ENCODE assay signal across 30 mouse cellular contexts in the genomic region with DNA sequence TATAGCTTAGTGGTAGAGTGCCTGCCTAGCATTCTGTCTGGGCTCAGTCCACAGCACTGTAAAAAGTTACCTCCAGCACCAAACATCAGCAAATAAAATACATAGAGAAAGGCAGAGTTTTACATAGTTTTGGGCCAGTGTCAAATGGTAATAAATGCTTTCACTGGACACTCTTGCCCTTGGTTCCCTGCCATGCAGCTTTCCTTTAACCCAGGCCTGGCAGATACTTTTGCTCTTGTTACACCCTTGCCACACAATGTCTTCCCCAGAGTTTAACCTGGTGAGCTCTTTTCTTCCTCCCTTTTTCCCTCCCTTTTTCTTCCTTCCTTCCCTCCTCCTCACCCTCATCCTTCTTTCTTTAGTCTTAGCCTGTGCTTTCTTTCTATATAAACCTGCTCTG. TPM values are rescaled to one million over a fixed set of nuclear protein-coding genes. Genes with fewer than 3 reads are reported as not detected.
DNase-seq lines count a peak whose midpoint lies in the region; ATAC-seq and TF ChIP-seq lines count a peak whose summit lies in the region.
"Had no signal": no experiment of that assay in that cellular context is flagged by ENCODE, and none has a peak within 500 bp of the region (broad histone marks: within the 10 kb centered on the region; RNA-seq: fewer than 3 reads in every experiment).

No protein-coding gene starts in this region.

- H3K36me3 ChIP-seq in kidney, adult 2 months (ENCODE audit: control insufficient read depth, insufficient read depth, low read length): no peaks in the 10 kb centered on the region
- no peaks in the 10 kb centered on the region for H3K36me3 ChIP-seq in kidney, embryonic 14.5 days (ENCODE audit: control insufficient read depth, insufficient read depth, low read length)
- no peaks in the 10 kb centered on the region; the same call in none of the 2 replicates for H3K36me3 ChIP-seq in testis, adult 2 months (ENCODE audit: control insufficient read depth, insufficient read depth, low read length)
- H3K36me3 ChIP-seq: heart, embryonic 15.5 days; limb, embryonic 13.5 days had no signal

- peak; percentile 15 for DNase-seq in adrenal gland, postnatal 10 days
- DNase-seq in adrenal gland, postnatal 36 days: no peak
- peak; percentile 54 for DNase-seq in kidney, adult 2 months
- no peak for DNase-seq in testis, postnatal 14 days (ENCODE audit: low spot score)
- no peak for DNase-seq in urinary bladder, postnatal 4 days (ENCODE audit: low spot score in 2 of 2)
- DNase-seq: adrenal gland, postnatal 14 days; cerebellum, adult 18-20 months; cerebellum, postnatal 10 days; forebrain, postnatal 0 days; gastrocnemius, postnatal 14 days; heart, postnatal 36 days; kidney, postnatal 4 days; lung, postnatal 4 days; midbrain, embryonic 14.5 days; right cerebral cortex, postnatal 25 days; thymus, postnatal 4 days had no signal

- H3K9me3 ChIP-seq in kidney, embryonic 14.5 days (ENCODE audit: control insufficient read depth, low read length): peaks cover 2% of the 10 kb centered on the region; the same call in 1 of the 2 replicates
- H3K9me3 ChIP-seq: embryonic facial prominence, embryonic 13.5 days; forebrain, embryonic 10.5 days; heart, embryonic 10.5 days; heart, embryonic 15.5 days; limb, embryonic 13.5 days; megakaryocyte, embryonic 14.5 days had no signal

- H3K4me3 ChIP-seq in kidney, adult 2 months (ENCODE audit: insufficient read depth, low read depth, low read length): no peak overlapping the region
- H3K4me3 ChIP-seq in kidney, embryonic 14.5 days (ENCODE audit: low read length): no peak overlapping the region
- peak overlapping the region; percentile 18; the same call in 1 of the 2 replicates for H3K4me3 ChIP-seq in testis, adult 2 months (ENCODE audit: control insufficient read depth, low read depth, low read length)
- H3K4me3 ChIP-seq: embryonic facial prominence, embryonic 13.5 days; forebrain, embryonic 10.5 days; heart, embryonic 10.5 days; heart, embryonic 15.5 days; limb, embryonic 13.5 days had no signal

- no peak overlapping the region for H3K4me2 ChIP-seq in kidney, embryonic 14.5 days (replicated peaks; ENCODE audit: low read depth, low read length)
- H3K4me2 ChIP-seq: embryonic facial prominence, embryonic 13.5 days; heart, embryonic 15.5 days; hindbrain, embryonic 14.5 days; limb, embryonic 13.5 days had no signal

- no peak for ATAC-seq in kidney, embryonic 14.5 days (ENCODE audit: low FRiP score, low TSS enrichment)
- ATAC-seq: forebrain, postnatal 0 days; intestine, postnatal 0 days had no signal

- H3K4me1 ChIP-seq in kidney, adult 2 months (ENCODE audit: control insufficient read depth, insufficient read depth, low read length): peaks cover 30% of the 10 kb centered on the region; the same call in 1 of the 2 replicates
- peaks cover 18% of the 10 kb centered on the region for H3K4me1 ChIP-seq in kidney, embryonic 14.5 days (ENCODE audit: control insufficient read depth, insufficient read depth, low read length)
- H3K4me1 ChIP-seq in testis, adult 2 months (ENCODE audit: control insufficient read depth, insufficient read depth, low read length): no peaks in the 10 kb centered on the region

- no peak overlapping the region for H3K9ac ChIP-seq in kidney, embryonic 14.5 days (ENCODE audit: low read depth, low read length)
- H3K9ac ChIP-seq: forebrain, postnatal 0 days; heart, embryonic 15.5 days; hindbrain, embryonic 14.5 days; limb, embryonic 13.5 days had no signal

- no peak for TF ChIP-seq POLR2A in kidney, adult 2 months (IDR thresholded peaks at IDR 0.05; ENCODE audit: low read depth, low read length)
- no peak for TF ChIP-seq POLR2A in testis, adult 2 months (IDR thresholded peaks at IDR 0.05; ENCODE audit: control insufficient read depth, low read depth, low read length)

- no peak for TF ChIP-seq CTCF in kidney, adult 2 months (conservative IDR thresholded peaks at IDR 0.05; ENCODE audit: insufficient read depth, insufficient read length, low read depth, low read length)
- no peak for TF ChIP-seq CTCF in testis, adult 2 months (IDR thresholded peaks at IDR 0.05; ENCODE audit: control insufficient read depth, insufficient read depth, insufficient replicate concordance, low read depth, low read length)

- H3K27ac ChIP-seq in kidney, adult 2 months (ENCODE audit: insufficient read depth, low read depth, low read length): 0 out of 2 replicates have a peak overlapping the region, but pooled peaks have one; percentile 49
- H3K27ac ChIP-seq in kidney, embryonic 14.5 days (ENCODE audit: low read depth, low read length): no peak overlapping the region
- H3K27ac ChIP-seq in testis, adult 2 months (ENCODE audit: control insufficient read depth, insufficient read depth, low read depth, low read length): no peak overlapping the region
- H3K27ac ChIP-seq: embryonic facial prominence, embryonic 13.5 days; forebrain, embryonic 10.5 days; heart, embryonic 10.5 days; heart, embryonic 15.5 days; hindbrain, embryonic 14.5 days; kidney, postnatal 0 days; limb, embryonic 13.5 days; stomach, postnatal 0 days had no signal

- no peaks in the 10 kb centered on the region for H3K27me3 ChIP-seq in kidney, adult 2 months (replicated peaks; ENCODE audit: control insufficient read depth, insufficient read depth, low read length)
- no peaks in the 10 kb centered on the region for H3K27me3 ChIP-seq in kidney, embryonic 14.5 days (ENCODE audit: control insufficient read depth, insufficient read depth, low read length)
- no peaks in the 10 kb centered on the region for H3K27me3 ChIP-seq in testis, adult 2 months (ENCODE audit: control insufficient read depth, insufficient read depth, low read length)
- H3K27me3 ChIP-seq: CH12.LX; embryonic facial prominence, embryonic 13.5 days; heart, embryonic 15.5 days; limb, embryonic 13.5 days; megakaryocyte, embryonic 14.5 days had no signal

RNA-seq across cellular contexts. Expression of a gene that starts 3.4 kb away (rescaled TPM):
- 100 to 1,000 TPM; 107 to 125 TPM for total RNA-seq in adrenal gland, postnatal 10 days (2021)
- total RNA-seq in adrenal gland, postnatal 36 days (2021): 100 to 1,000 TPM; 108 to 117 TPM
- polyA plus RNA-seq in kidney, adult 2 months (2012; rRNA removed): 19.1 and 24.6 TPM in 2 replicates
- polyA plus RNA-seq in kidney, embryonic 14.5 days (2014; fragmentation: Nextera tagmentation; extraction: Ambion mirVana): 45.6 and 55.1 TPM in 2 replicates
- polyA plus RNA-seq in testis, adult 2 months (2012; rRNA removed): 17.7 and 18.8 TPM in 2 replicates

RNA-seq across cellular contexts. Expression of a gene that starts 31.0 kb away (rescaled TPM):
- 10 to 100 TPM; 42.4 to 49.2 TPM for total RNA-seq in adrenal gland, postnatal 10 days (2021)
- total RNA-seq in adrenal gland, postnatal 36 days (2021): 10 to 100 TPM; 33.5 to 41.7 TPM
- polyA plus RNA-seq in kidney, adult 2 months (2012; rRNA removed): 158 and 178 TPM in 2 replicates
- polyA plus RNA-seq in kidney, embryonic 14.5 days (2014; fragmentation: Nextera tagmentation; extraction: Ambion mirVana): 211 and 282 TPM in 2 replicates
- 51.5 and 54.6 TPM in 2 replicates for polyA plus RNA-seq in testis, adult 2 months (2012; rRNA removed)

RNA-seq across cellular contexts. Expression of a gene that starts 31.2 kb away (rescaled TPM):
- 10 to 100 TPM; 64.2 to 75.0 TPM for total RNA-seq in adrenal gland, postnatal 10 days (2021)
- total RNA-seq in adrenal gland, postnatal 36 days (2021): 10 to 100 TPM; 66.6 to 85.5 TPM
- 45.1 and 88.3 TPM in 2 replicates for polyA plus RNA-seq in kidney, adult 2 months (2012; rRNA removed)
- polyA plus RNA-seq in kidney, embryonic 14.5 days (2014; fragmentation: Nextera tagmentation; extraction: Ambion mirVana): 458 and 601 TPM in 2 replicates
- polyA plus RNA-seq in testis, adult 2 months (2012; rRNA removed): 17.1 and 19.8 TPM in 2 replicates
- total RNA-seq: common myeloid progenitor, adult 5-6 weeks had no signal

RNA-seq across cellular contexts. Expression of a gene that starts 43.2 kb away (rescaled TPM):
- 100 to 1,000 TPM; 550 to 566 TPM for total RNA-seq in adrenal gland, postnatal 10 days (2021)
- total RNA-seq in adrenal gland, postnatal 36 days (2021): 100 to 1,000 TPM; 504 to 546 TPM
- polyA plus RNA-seq in kidney, adult 2 months (2012; rRNA removed): 380 and 386 TPM in 2 replicates
- polyA plus RNA-seq in kidney, embryonic 14.5 days (2014; fragmentation: Nextera tagmentation; extraction: Ambion mirVana): 271 and 274 TPM in 2 replicates
- 52.8 and 55.1 TPM in 2 replicates for polyA plus RNA-seq in testis, adult 2 months (2012; rRNA removed)

Comparison
In these comparisons a context has a peak if more than half of its experiments do, and no peak if none do; other contexts are left out.
1. DNase-seq: peak in adrenal gland, postnatal 10 days (single experiment) and kidney, adult 2 months (single experiment); none in adrenal gland, postnatal 36 days (0 of 2), testis, postnatal 14 days (single experiment) and urinary bladder, postnatal 4 days (0 of 2).